Comparison of ENCODE assay signal across 13 mouse cellular contexts in the genomic region with DNA sequence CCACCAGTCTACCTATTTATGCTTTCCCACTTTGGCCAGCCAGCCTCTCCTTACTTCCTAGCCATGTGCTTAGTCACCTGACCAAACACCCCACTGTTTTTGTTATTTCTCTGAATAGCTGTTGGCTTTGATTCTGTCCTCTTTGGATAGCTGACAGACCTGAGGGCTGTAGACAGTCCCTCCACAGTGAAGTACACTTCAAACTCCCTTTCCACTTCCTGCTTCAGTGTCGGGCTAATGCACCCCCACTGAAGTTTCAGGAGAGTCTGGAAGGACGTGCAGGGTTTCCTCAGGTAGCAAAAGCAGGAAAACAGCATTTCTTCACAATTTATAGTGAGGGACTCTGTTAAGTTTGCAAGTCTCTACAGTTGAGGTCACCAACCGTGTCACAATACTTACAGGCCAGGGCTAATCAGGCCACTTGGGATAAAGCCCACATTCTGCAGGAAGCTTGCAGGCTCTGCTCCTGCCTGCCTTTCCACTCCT. TPM values are rescaled to one million over a fixed set of nuclear protein-coding genes. Genes with fewer than 3 reads are reported as not detected.
DNase-seq lines count a peak whose midpoint lies in the region; ATAC-seq and TF ChIP-seq lines count a peak whose summit lies in the region.
"Had no signal": no experiment of that assay in that cellular context is flagged by ENCODE, and none has a peak within 500 bp of the region (broad histone marks: within the 10 kb centered on the region; RNA-seq: fewer than 3 reads in every experiment).

No protein-coding gene starts in this region.

- peak; percentile 28 for DNase-seq in gastrocnemius, adult 2 months
- DNase-seq in gastrocnemius, postnatal 4 days (ENCODE audit: low spot score in 2 of 2): no peak
- DNase-seq in lung, postnatal 10 days: no peak
- no peak for DNase-seq in stomach, postnatal 0 days (ENCODE audit: low spot score)
- no peak for DNase-seq in yolk sac, embryonic 10.5 days (ENCODE audit: low spot score)
- DNase-seq: kidney, postnatal 14 days had no signal

- peak overlapping the region; percentile 28; the same call in 1 of the 2 replicates for H3K27ac ChIP-seq in gastrocnemius, adult 2 months
- H3K27ac ChIP-seq in lung, embryonic 16.5 days (ENCODE audit: low read length): peak overlapping the region; percentile 36; the same call in 1 of the 2 replicates
- H3K27ac ChIP-seq in heart, embryonic 12.5 days (ENCODE audit: poor library complexity, severe bottlenecking): peak overlapping the region; percentile 44; the same call in 1 of the 2 replicates
- no peak overlapping the region for H3K27ac ChIP-seq in stomach, postnatal 0 days (replicated peaks)
- no peak overlapping the region for H3K27ac ChIP-seq in intestine, embryonic 16.5 days (ENCODE audit: low read length)
- H3K27ac ChIP-seq: embryonic facial prominence, embryonic 13.5 days; hindbrain, embryonic 10.5 days had no signal

- H3K9ac ChIP-seq in lung, embryonic 16.5 days (ENCODE audit: low read length): no peak overlapping the region
- H3K9ac ChIP-seq in heart, embryonic 12.5 days: no peak overlapping the region
- no peak overlapping the region for H3K9ac ChIP-seq in stomach, postnatal 0 days (ENCODE audit: low read length)
- no peak overlapping the region for H3K9ac ChIP-seq in intestine, embryonic 16.5 days (ENCODE audit: low read depth, low read length)
- H3K9ac ChIP-seq: embryonic facial prominence, embryonic 13.5 days had no signal

- H3K27me3 ChIP-seq in lung, embryonic 16.5 days (ENCODE audit: control insufficient read depth, insufficient read depth, low read depth, low read length): no peaks in the 10 kb centered on the region
- H3K27me3 ChIP-seq in heart, embryonic 12.5 days (replicated peaks): no peaks in the 10 kb centered on the region
- H3K27me3 ChIP-seq in stomach, postnatal 0 days (ENCODE audit: control insufficient read depth, insufficient read depth, low read length): no peaks in the 10 kb centered on the region
- H3K27me3 ChIP-seq in intestine, embryonic 16.5 days (replicated peaks; ENCODE audit: control insufficient read depth, insufficient read depth, low read length): no peaks in the 10 kb centered on the region
- H3K27me3 ChIP-seq: embryonic facial prominence, embryonic 13.5 days; Patski had no signal

- H3K4me3 ChIP-seq in gastrocnemius, adult 2 months: no peak overlapping the region
- H3K4me3 ChIP-seq in lung, embryonic 16.5 days (ENCODE audit: low read length): no peak overlapping the region
- no peak overlapping the region for H3K4me3 ChIP-seq in heart, embryonic 12.5 days
- H3K4me3 ChIP-seq in stomach, postnatal 0 days (ENCODE audit: low read depth, low read length): no peak overlapping the region
- no peak overlapping the region for H3K4me3 ChIP-seq in intestine, embryonic 16.5 days (ENCODE audit: low read length)
- H3K4me3 ChIP-seq: embryonic facial prominence, embryonic 13.5 days; hindbrain, embryonic 10.5 days; myocyte had no signal

- peak; percentile 56 for ATAC-seq in lung, embryonic 16.5 days (ENCODE audit: low read depth)
- ATAC-seq in heart, embryonic 12.5 days (ENCODE audit: insufficient number of reproducible peaks, low FRiP score): peak; percentile 48; the same call in 1 of the 2 replicates
- no peak for ATAC-seq in stomach, postnatal 0 days (ENCODE audit: low FRiP score, low TSS enrichment)
- no peak for ATAC-seq in intestine, embryonic 16.5 days
- ATAC-seq: Patski had no signal

- H3K4me1 ChIP-seq in lung, embryonic 16.5 days (replicated peaks; ENCODE audit: control insufficient read depth, insufficient read depth, low read length): 0 out of 2 replicates have a peak, but pooled peaks cover 3% of the 10 kb centered on the region
- H3K4me1 ChIP-seq in heart, embryonic 12.5 days (replicated peaks): peaks cover 18% of the 10 kb centered on the region
- H3K4me1 ChIP-seq in stomach, postnatal 0 days (replicated peaks; ENCODE audit: control insufficient read depth, insufficient read depth): no peaks in the 10 kb centered on the region
- no peaks in the 10 kb centered on the region for H3K4me1 ChIP-seq in intestine, embryonic 16.5 days (ENCODE audit: control insufficient read depth, insufficient read depth, low read length)
- H3K4me1 ChIP-seq: embryonic facial prominence, embryonic 13.5 days had no signal

- intact Hi-C loops in gastrocnemius, adult 2 months (cut with DNase I): no loop called here

- H3K4me2 ChIP-seq in lung, embryonic 16.5 days (ENCODE audit: low read depth, low read length): no peak overlapping the region
- no peak overlapping the region for H3K4me2 ChIP-seq in heart, embryonic 12.5 days
- H3K4me2 ChIP-seq in stomach, postnatal 0 days (replicated peaks; ENCODE audit: low read depth): no peak overlapping the region
- H3K4me2 ChIP-seq in intestine, embryonic 16.5 days (ENCODE audit: low read depth, low read length): no peak overlapping the region
- H3K4me2 ChIP-seq: embryonic facial prominence, embryonic 13.5 days had no signal

- no peak for TF ChIP-seq CTCF in gastrocnemius, adult 2 months (IDR thresholded peaks at IDR 0.05)
- TF ChIP-seq CTCF in stomach, postnatal 0 days (IDR thresholded peaks at IDR 0.05; ENCODE audit: low read depth): no peak

- TF ChIP-seq EP300 in stomach, postnatal 0 days (optimal IDR thresholded peaks at IDR 0.05): no peak

- 32% methylated on average over 3 of the region's 3 CpGs for WGBS in lung, embryonic 16.5 days
- 32% methylated on average over 3 of the region's 3 CpGs for WGBS in heart, embryonic 12.5 days
- 57% methylated on average over 3 of the region's 3 CpGs for WGBS in stomach, postnatal 0 days
- 64% methylated on average over 3 of the region's 3 CpGs for WGBS in intestine, embryonic 16.5 days

- H3K36me3 ChIP-seq in lung, embryonic 16.5 days (ENCODE audit: control insufficient read depth, insufficient read depth, low read length): no peaks in the 10 kb centered on the region
- no peaks in the 10 kb centered on the region for H3K36me3 ChIP-seq in heart, embryonic 12.5 days
- no peaks in the 10 kb centered on the region for H3K36me3 ChIP-seq in stomach, postnatal 0 days (ENCODE audit: control insufficient read depth, insufficient read depth, low read length)
- H3K36me3 ChIP-seq in intestine, embryonic 16.5 days (ENCODE audit: control insufficient read depth, insufficient read depth, low read length): no peaks in the 10 kb centered on the region
- H3K36me3 ChIP-seq: embryonic facial prominence, embryonic 13.5 days had no signal

- no peaks in the 10 kb centered on the region for H3K9me3 ChIP-seq in lung, embryonic 16.5 days (ENCODE audit: control insufficient read depth, low read length)
- no peaks in the 10 kb centered on the region for H3K9me3 ChIP-seq in heart, embryonic 12.5 days (replicated peaks)
- H3K9me3 ChIP-seq in stomach, postnatal 0 days (ENCODE audit: control insufficient read depth, low read length): no peaks in the 10 kb centered on the region
- H3K9me3 ChIP-seq in intestine, embryonic 16.5 days (ENCODE audit: control insufficient read depth, low read length): no peaks in the 10 kb centered on the region
- H3K9me3 ChIP-seq: embryonic facial prominence, embryonic 13.5 days; hindbrain, embryonic 10.5 days had no signal

RNA-seq across cellular contexts. Expression of a gene that starts 57.4 kb away (rescaled TPM):
- total RNA-seq in gastrocnemius, adult 2 months (2021): 10 to 100 TPM; 20.4 to 28.3 TPM
- 10 to 100 TPM; 12.5 TPM for total RNA-seq in gastrocnemius, postnatal 4 days (2021)
- polyA plus RNA-seq in lung, embryonic 16.5 days (2015; fragmentation: Nextera tagmentation; extraction: Ambion mirVana): 5.3 and 6.5 TPM in 2 replicates
- 11.4 and 12.1 TPM in 2 replicates for polyA plus RNA-seq in heart, embryonic 12.5 days (2016; fragmentation: Nextera tagmentation; extraction: Ambion mirVana)
- polyA plus RNA-seq in stomach, postnatal 0 days (2015; fragmentation: Nextera tagmentation; extraction: Ambion mirVana): 4.6 and 4.7 TPM in 2 replicates
- 13.0 and 14.4 TPM in 2 replicates for polyA plus RNA-seq in intestine, embryonic 16.5 days (2015; fragmentation: Nextera tagmentation; extraction: Ambion mirVana)

Comparison
In these comparisons a context has a peak if more than half of its experiments do, and no peak if none do; other contexts are left out.
1. H3K27ac ChIP-seq: peak in gastrocnemius, adult 2 months (single experiment), lung, embryonic 16.5 days (single experiment) and heart, embryonic 12.5 days (single experiment); none in stomach, postnatal 0 days (single experiment) and intestine, embryonic 16.5 days (single experiment).
2. ATAC-seq: peak in lung, embryonic 16.5 days (single experiment) and heart, embryonic 12.5 days (single experiment); none in stomach, postnatal 0 days (single experiment) and intestine, embryonic 16.5 days (single experiment).